Mouse (Mus musculus) erythroblast, embryonic 14.5 days (primary cell): ENCODE data around the gene Usp42.

Experiments used
- GATA1 ChIP-seq: IDR thresholded peaks from 2 replicates; pipeline ENCODE4 v1.6.1; 2012; ENCODE audit warnings: low read length, inconsistent platforms, mixed read lengths
- TAL1 ChIP-seq: IDR thresholded peaks from 3 replicates; pipeline ENCODE4 v1.6.1; 2012; ENCODE audit warnings: low read length, inconsistent platforms, mixed read lengths

GRCm38 (mm10) chr5:143670740-143671415 is 61.2 kb downstream of the Usp42 start:
- TF ChIP-seq TAL1 (no peak), GATA1 (no peak)
